In genomic region chr7:4516332-4517050, GRCm38 (mm10) we compare ENCODE assay signal across 9 mouse cellular contexts. TPM values are rescaled to one million over a fixed set of nuclear protein-coding genes. Genes with fewer than 3 reads are reported as not detected.
DNase-seq lines count a peak whose midpoint lies in the region; ATAC-seq and TF ChIP-seq lines count a peak whose summit lies in the region.
"Had no signal": no experiment of that assay in that cellular context is flagged by ENCODE, and none has a peak within 500 bp of the region (broad histone marks: within the 10 kb centered on the region; RNA-seq: fewer than 3 reads in every experiment).

Gene Tnnt1 (minus strand): TSS chr7:4516382.

- no peak within 1 kb of the TSS for H3K4me2 ChIP-seq in forebrain, embryonic 11.5 days (ENCODE audit: low read depth, low read length, severe bottlenecking)
- H3K4me2 ChIP-seq in forebrain, postnatal 0 days (ENCODE audit: low read depth), result no peak within 1 kb of the TSS
- peak within 1 kb of the TSS; percentile 4; the same call in 1 of the 2 replicates for H3K4me2 ChIP-seq in limb, embryonic 11.5 days (ENCODE audit: low read depth, severe bottlenecking)

- H3K27ac ChIP-seq in forebrain, embryonic 11.5 days (ENCODE audit: low read depth, low read length), result no peak within 1 kb of the TSS
- H3K27ac ChIP-seq in forebrain, postnatal 0 days (ENCODE audit: low read depth, low read length), result no peak within 1 kb of the TSS
- H3K27ac ChIP-seq in limb, embryonic 11.5 days (replicated peaks; ENCODE audit: low read depth, low read length), result no peak within 1 kb of the TSS

- intact Hi-C loops in gastrocnemius, postnatal 36 days (cut with DNase I), result no loop called here

- H3K27me3 ChIP-seq in forebrain, embryonic 11.5 days (ENCODE audit: control insufficient read depth, insufficient read depth, low read length), result peaks cover under 1% of the 10 kb centered on the region; the same call in 1 of the 2 replicates
- H3K27me3 ChIP-seq in forebrain, postnatal 0 days (ENCODE audit: insufficient read depth, low read length), result peaks cover 7% of the 10 kb centered on the region; the same call in 1 of the 2 replicates
- H3K27me3 ChIP-seq in E14TG2a.4 (ENCODE audit: insufficient read depth, low read length), result peaks cover 16% of the 10 kb centered on the region
- no peaks in the 10 kb centered on the region for H3K27me3 ChIP-seq in limb, embryonic 11.5 days (ENCODE audit: control insufficient read depth, insufficient read depth, low read length)

- peaks cover 7% of the 10 kb centered on the region for H3K4me1 ChIP-seq in forebrain, embryonic 11.5 days (replicated peaks; ENCODE audit: control insufficient read depth, insufficient read depth, low read length)
- H3K4me1 ChIP-seq in forebrain, postnatal 0 days (ENCODE audit: insufficient read depth), result no peaks in the 10 kb centered on the region; the same call in 1 of the 2 replicates
- H3K4me1 ChIP-seq in E14TG2a.4 (replicated peaks; ENCODE audit: low read depth, low read length), result peaks cover 63% of the 10 kb centered on the region
- peaks cover 2% of the 10 kb centered on the region; the same call in 1 of the 2 replicates for H3K4me1 ChIP-seq in limb, embryonic 11.5 days (ENCODE audit: control insufficient read depth, insufficient read depth, low read length)

- TF ChIP-seq CTCF in forebrain, postnatal 0 days (IDR thresholded peaks at IDR 0.05; ENCODE audit: low read depth), result no peak
- TF ChIP-seq CTCF in E14TG2a.4 (conservative IDR thresholded peaks at IDR 0.05; ENCODE audit: low read length), result no peak

- H3K4me3 ChIP-seq in forebrain, embryonic 11.5 days (ENCODE audit: low read depth, low read length), result no peak within 1 kb of the TSS
- no peak within 1 kb of the TSS for H3K4me3 ChIP-seq in forebrain, postnatal 0 days (ENCODE audit: low read depth, low read length)
- peak within 1 kb of the TSS; percentile 51; the same call in 1 of the 2 replicates for H3K4me3 ChIP-seq in E14TG2a.4 (replicated peaks; ENCODE audit: low read length)
- H3K4me3 ChIP-seq in limb, embryonic 11.5 days (ENCODE audit: low read depth, low read length), result no peak within 1 kb of the TSS

- WGBS in forebrain, embryonic 11.5 days, result 22% methylated on average over 4 of the region's 4 CpGs
- WGBS in forebrain, postnatal 0 days, result 25% methylated on average over 4 of the region's 4 CpGs
- WGBS in limb, embryonic 11.5 days, result 18% methylated on average over 4 of the region's 4 CpGs

- ATAC-seq in forebrain, embryonic 11.5 days (replicated peaks; ENCODE audit: low FRiP score), result 0 out of 2 replicates have a peak, but pooled peaks have one; percentile 35
- ATAC-seq in forebrain, postnatal 0 days, result no peak
- ATAC-seq in limb, embryonic 11.5 days (ENCODE audit: insufficient number of reproducible peaks, low FRiP score, low TSS enrichment, low read depth), result peak; percentile 51; the same call in 1 of the 2 replicates

- no peak within 1 kb of the TSS for H3K9ac ChIP-seq in forebrain, embryonic 11.5 days (ENCODE audit: low read length)
- no peak within 1 kb of the TSS for H3K9ac ChIP-seq in forebrain, postnatal 0 days
- H3K9ac ChIP-seq in limb, embryonic 11.5 days (ENCODE audit: low read length), result no peak within 1 kb of the TSS

- H3K9me3 ChIP-seq in forebrain, embryonic 11.5 days (ENCODE audit: control insufficient read depth, low read length), result no peaks in the 10 kb centered on the region
- H3K9me3 ChIP-seq in forebrain, postnatal 0 days (ENCODE audit: low read length), result no peaks in the 10 kb centered on the region
- no peaks in the 10 kb centered on the region for H3K9me3 ChIP-seq in E14TG2a.4 (ENCODE audit: low read length)
- H3K9me3 ChIP-seq in limb, embryonic 11.5 days (ENCODE audit: control insufficient read depth, low read length), result no peaks in the 10 kb centered on the region

- DNase-seq in forebrain, embryonic 11.5 days (ENCODE audit: low spot score), result no peak
- DNase-seq in forebrain, postnatal 0 days, result no peak
- no peak for DNase-seq in gastrocnemius, postnatal 36 days
- no peak for DNase-seq in limb, embryonic 11.5 days (ENCODE audit: low spot score)
- DNase-seq in urinary bladder, adult 2 months (ENCODE audit: low spot score), result no peak
- no peak for DNase-seq in frontal cortex, postnatal 36 days (ENCODE audit: low spot score in 2 of 2)
- DNase-seq in urinary bladder, postnatal 14 days (ENCODE audit: low spot score), result no peak
- DNase-seq: cerebellum, postnatal 10 days had no signal

- no peaks in the 10 kb centered on the region for H3K36me3 ChIP-seq in forebrain, embryonic 11.5 days (ENCODE audit: control insufficient read depth, insufficient read depth, low read length)
- H3K36me3 ChIP-seq in forebrain, postnatal 0 days (ENCODE audit: insufficient read depth), result no peaks in the 10 kb centered on the region
- peaks cover 25% of the 10 kb centered on the region for H3K36me3 ChIP-seq in E14TG2a.4 (ENCODE audit: insufficient read depth, low read length)
- H3K36me3 ChIP-seq in limb, embryonic 11.5 days (ENCODE audit: control insufficient read depth, insufficient read depth, low read length), result no peaks in the 10 kb centered on the region

RNA-seq across cellular contexts. Expression of gene Tnnt1, which starts in this region (rescaled TPM):
- polyA plus RNA-seq in forebrain, embryonic 11.5 days (2014; fragmentation: Nextera tagmentation; extraction: Ambion mirVana), result 4.2 and 5.6 TPM in 2 replicates
- total RNA-seq in forebrain, postnatal 0 days (2014; rRNA removed), result 0.77 and 2.9 TPM in 2 replicates
- 3.4 and 3.9 TPM in 2 replicates for polyA plus RNA-seq in forebrain, postnatal 0 days (2015; fragmentation: Nextera tagmentation; extraction: Ambion mirVana)
- 100 to 1,000 TPM; 181 to 818 TPM for total RNA-seq in gastrocnemius, postnatal 36 days (2021)
- 59.4 and 64.7 TPM in 2 replicates for polyA plus RNA-seq in limb, embryonic 11.5 days (2014; fragmentation: Nextera tagmentation; extraction: Ambion mirVana)
- 7.5 and 8.8 TPM in 2 replicates for polyA plus RNA-seq in urinary bladder, adult 2 months (2012; rRNA removed)

Comparison
In these comparisons a context has a peak if more than half of its experiments do, and no peak if none do; other contexts are left out.
1. RNA of gene Tnnt1 (total RNA-seq): 181 to 818 TPM in gastrocnemius, postnatal 36 days; 0.77 to 2.9 TPM in forebrain, postnatal 0 days; every median in the first group is over 10 times any median in the second.